Mouse (Mus musculus): ENCODE data around the gene Lias. TPM values are rescaled to one million over a fixed set of nuclear protein-coding genes. Genes with fewer than 3 reads are reported as not detected.

Lias gene
- total RNA-seq (2017) = 34.7 and 42.6 TPM in 2 replicates

DNA sequence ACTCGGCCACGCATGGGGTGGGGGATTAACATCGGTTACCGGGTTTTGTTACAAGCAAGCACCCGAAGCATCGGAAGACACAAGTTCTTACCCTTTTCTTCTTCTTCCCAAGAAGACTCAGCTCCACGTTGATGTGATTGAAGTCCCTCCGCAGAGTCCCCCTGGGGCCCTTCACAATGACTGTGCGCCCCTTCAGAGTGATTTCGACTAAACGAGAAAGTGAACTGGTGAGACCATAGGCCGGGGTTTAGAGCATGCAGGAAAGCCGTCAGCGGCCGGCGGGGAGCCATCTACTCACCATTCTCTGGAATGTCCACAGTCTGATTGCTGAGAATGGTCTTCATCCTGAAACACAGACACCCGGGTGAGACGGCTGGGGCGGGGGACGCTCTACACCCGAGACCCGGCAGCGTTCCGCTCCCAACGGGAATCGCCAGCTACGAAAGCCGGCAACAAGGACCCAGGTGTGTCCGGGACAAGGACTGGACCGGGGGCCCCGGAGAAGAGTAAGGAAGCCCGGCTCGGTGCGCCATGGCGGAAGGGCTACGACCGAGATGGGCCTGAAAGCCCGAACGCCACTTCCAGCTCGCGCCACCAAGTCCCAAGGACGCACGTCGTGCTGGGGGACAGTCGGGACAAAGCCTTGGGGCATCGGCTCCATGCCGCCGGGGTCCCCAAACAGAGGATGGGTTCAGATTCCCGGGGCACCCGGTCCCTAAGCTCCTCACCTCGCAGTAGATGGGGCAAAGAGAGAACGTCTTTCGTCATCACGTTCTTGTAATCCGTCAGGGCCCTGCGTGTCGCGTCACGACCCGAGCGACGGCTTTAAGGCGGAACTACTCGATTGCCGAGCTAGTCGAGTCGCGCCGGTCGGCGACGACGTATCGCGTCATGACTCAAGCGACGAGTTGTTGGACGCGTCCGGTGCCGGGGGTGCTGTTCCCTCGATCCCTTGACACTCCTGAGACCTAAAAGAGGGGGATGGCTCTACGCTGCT, at the start of gene Lias, which contains the start of gene Rpl9:
TSS of gene Lias (plus strand) at position 850 of the 997 bp plus-strand sequence.
TSS of gene Rpl9 (minus strand) at position 797 of the 997 bp plus-strand sequence.
- ATAC-seq (replicated peaks; ENCODE audit: low read depth, poor library complexity, severe bottlenecking) = peak; percentile 91

DNA sequence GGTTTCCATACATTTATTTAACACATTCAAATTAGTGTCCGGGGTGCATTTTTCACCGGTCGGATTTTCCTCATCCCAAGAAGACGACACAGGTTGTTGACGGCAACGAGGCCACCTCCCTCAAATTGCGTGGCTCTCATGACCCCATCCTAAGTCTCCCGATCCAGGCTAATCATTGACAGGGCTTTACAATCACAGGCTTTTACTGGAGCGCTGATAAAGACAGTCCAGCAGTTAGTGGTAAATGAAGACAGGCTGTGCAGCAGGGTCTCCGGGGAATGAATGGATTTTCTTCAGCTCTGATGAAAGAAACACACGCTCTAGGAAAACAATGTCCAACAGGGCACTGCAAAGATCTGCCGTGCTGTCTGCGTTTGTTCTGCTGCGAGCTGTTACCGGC, 43.1 kb upstream of the Lias start, which contains the start of gene Klb:
TSS of gene Klb (plus strand) at position 147 of the 400 bp plus-strand sequence.
- ATAC-seq (replicated peaks; ENCODE audit: low read depth, poor library complexity, severe bottlenecking) = no peak

DNA sequence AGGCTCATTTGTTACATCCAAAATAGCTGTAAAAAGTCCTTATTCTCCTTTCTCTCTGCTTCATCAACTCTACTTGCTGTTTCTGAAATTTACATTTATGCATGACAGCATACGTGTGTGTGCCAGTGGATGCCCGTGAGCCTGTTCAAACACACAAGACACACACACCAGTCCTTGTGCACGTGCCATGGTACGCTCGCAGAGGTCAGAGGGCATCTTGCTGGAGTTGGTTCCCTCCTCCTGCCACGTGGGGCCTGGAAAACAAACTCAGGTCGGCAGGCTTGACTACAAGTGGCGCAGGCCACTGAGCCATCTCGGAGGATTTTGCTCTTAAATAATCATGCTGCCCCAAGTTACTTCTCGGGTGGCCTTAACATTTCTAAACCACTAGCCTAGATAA, 40.8 kb upstream of the Lias start:
- no peak for ATAC-seq (replicated peaks; ENCODE audit: low read depth, poor library complexity, severe bottlenecking)

DNA sequence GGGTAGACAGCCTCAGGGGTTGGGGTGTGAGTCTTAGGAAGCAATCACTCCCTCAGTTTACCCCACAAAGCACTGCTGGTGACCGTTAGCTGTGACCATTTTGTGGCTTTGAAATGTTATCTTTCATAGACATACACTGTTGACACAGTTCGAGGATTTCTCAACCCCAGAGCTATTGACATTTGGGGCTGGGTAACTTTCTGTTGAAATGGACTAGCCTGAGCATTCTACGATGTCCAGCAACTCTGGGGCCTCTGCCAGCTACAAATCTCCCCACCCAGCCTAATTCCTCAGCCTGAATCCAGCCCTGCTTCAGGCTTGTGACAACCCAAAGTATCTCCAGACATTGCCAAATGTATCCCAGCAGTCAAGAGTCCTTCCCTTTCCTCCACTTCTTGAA, 37.2 kb upstream of the Lias start:
- no peak for ATAC-seq (replicated peaks; ENCODE audit: low read depth, poor library complexity, severe bottlenecking)

DNA sequence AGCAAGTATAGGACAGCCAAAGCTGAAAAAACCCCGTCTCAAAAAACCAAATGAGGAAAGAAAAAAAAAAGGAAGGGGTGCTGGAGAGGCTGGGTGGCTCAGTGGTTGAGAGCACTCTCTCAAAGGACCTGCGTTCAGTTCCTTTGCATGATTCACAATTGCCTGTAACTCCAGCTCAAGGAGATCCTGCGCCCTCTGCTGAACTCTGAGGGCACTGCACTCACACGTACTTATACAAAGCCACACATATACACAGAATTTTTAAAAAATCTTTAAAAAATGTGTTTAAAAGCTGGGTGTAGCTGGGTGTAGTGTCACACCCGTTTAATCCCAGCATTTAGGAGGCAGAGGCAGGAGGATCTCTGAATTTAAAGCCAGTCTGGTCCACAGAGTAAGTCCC, 36.3 kb upstream of the Lias start:
- ATAC-seq (replicated peaks; ENCODE audit: low read depth, poor library complexity, severe bottlenecking) = no peak

DNA sequence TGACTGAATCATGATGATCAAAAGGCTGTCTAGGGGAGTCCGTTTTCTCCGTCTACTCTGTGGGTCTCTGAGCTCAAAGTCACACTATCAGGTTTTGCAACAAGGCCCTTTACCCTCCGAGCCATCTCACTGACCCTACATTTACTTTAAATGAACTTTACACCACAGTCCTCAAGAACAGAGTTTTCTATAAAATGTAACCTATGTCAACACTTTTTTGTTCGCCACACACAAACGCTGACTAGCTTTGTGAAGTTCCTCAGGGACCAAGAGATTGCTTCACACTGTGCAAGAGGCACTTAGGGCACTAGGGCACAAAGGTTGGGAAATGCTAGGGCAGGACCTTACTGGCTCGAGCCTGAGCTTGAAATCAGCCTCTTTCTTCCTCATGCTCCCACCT, 34.4 kb upstream of the Lias start:
- ATAC-seq (replicated peaks; ENCODE audit: low read depth, poor library complexity, severe bottlenecking) = no peak

DNA sequence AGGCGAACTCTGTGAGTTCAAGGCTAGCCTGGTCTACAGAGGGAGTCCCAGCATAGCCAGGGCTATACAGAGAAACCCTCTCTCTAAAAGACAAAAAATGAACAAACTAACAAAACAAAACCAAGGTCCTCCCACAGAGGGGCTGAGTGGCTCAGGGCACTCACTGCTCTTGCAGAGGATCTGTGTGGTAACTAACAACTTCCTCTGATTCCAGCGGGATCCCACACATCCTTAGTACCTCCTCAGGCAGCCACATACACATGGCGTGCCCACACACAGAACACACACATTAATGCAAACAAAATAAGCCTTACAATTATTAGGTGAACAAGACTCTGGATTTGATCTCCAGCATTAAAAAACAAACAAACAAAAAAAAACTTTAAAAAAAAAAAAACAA, 33.5 kb upstream of the Lias start:
- no peak for ATAC-seq (replicated peaks; ENCODE audit: low read depth, poor library complexity, severe bottlenecking)

DNA sequence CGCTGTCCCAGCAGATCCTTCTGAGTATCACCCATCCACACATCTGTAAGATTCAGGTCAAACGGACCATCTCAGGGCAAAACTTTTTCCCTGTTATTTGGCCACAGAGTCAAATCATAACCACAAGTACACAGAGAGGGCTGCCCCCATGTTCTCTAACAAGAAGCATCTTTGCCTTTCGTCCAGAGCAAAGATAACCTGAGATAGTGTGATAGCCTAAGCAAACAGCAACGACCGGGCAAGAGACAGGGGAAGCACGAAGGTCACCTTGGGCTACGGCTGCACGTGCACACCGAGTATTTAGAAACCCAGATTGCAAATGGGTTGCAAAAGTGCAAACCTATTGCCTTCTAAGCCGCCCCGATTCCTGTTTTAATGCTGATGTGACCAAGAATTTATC, 23.5 kb upstream of the Lias start:
- no peak for ATAC-seq (replicated peaks; ENCODE audit: low read depth, poor library complexity, severe bottlenecking)

DNA sequence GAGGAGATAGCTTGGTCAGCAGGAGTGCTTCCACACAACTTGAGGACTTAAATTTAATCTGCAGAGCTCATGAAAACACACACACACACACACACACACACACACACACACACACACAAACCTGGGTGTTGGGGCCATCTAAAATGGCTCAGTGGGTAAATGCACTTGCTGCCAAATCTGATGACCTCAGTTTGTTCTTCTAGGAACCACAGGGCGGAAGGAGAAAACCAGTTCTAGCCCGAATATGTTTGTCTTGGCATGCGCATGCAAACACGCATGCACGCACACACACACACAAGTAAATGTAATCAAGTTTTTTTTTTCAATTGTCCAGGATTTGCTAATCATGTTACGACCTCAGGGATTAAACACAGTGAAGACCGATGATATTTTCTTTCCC, 19.7 kb upstream of the Lias start:
- ATAC-seq (replicated peaks; ENCODE audit: low read depth, poor library complexity, severe bottlenecking) = no peak

DNA sequence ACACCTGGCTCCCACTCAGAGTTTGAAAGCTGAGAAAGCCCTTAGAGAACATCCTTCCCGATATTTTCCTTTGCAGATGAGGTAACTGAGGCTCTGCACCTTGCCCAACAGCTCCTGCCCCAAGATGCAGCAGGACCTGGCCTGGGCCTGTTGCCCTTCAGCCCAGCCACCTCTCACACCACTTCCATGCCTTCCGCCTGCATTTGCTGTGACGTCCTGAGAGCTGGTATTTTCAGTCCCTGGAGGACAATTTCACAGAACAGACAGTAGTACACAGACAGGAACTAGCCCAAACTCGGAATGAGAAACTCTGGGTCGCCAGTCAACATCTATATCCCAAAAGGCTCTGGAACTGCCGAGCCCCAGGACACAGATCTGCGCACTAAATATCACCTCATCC, 16.6 kb upstream of the Lias start:
- ATAC-seq (replicated peaks; ENCODE audit: low read depth, poor library complexity, severe bottlenecking) = no peak

DNA sequence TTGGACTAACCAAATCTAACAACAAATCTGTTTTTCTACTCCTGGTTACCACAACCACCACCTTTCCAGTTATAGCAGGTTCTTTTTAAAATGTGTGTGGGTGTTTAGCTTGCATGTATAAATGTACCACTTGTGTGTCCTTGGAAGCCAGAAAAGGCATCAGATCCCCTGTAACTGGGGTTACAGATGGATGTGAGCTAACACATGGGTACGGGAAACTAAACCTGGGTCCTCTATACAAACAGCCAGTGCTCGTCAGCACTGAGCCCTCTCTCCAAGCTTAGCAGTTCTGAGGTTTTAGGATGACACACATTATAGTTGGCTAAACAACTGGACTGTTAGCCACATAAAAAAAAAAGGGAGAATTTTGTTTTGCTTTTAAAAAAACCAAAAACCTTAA, 5.6 kb upstream of the Lias start:
- ATAC-seq (replicated peaks; ENCODE audit: low read depth, poor library complexity, severe bottlenecking) = no peak

DNA sequence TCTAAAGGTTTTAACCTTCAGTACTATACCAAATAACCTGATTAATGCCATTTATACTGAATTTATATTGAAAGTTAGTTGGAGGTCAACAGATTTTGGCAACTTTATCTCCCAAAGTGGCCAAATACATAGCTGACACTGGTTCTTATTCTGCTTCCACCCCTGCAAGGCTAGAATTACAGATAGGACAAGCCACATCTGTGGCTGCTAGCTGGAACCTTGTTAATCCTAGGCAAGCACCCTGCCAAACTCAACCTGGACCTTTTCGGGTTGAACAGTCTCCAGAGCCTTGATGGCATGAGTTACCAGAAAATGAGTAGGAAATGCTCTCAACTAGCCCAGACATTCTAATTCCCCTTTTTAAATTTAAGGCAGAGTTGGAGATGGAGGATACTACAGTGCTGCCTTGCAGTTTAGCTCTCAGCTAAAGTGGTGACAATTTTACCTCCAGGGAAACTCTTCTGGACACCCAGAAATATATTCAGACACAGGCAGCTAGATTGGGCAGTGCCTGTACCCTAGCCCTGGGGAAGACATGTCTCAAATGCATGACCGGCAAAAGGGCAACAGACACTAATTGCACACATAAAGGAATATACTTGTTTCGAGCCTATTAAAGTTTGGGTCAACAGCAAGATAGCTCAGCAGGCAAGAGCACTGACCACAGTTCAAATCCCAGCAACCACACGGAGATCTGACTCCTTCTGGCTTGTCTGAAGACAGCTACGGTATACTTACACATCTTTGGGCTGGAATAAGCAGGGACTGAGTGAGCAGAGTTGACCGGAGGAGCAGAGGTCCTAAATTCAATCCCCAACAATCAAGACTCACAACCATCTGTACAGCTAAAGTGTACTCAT, 4.1 kb upstream of the Lias start:
- ATAC-seq (replicated peaks; ENCODE audit: low read depth, poor library complexity, severe bottlenecking) = no peak

DNA sequence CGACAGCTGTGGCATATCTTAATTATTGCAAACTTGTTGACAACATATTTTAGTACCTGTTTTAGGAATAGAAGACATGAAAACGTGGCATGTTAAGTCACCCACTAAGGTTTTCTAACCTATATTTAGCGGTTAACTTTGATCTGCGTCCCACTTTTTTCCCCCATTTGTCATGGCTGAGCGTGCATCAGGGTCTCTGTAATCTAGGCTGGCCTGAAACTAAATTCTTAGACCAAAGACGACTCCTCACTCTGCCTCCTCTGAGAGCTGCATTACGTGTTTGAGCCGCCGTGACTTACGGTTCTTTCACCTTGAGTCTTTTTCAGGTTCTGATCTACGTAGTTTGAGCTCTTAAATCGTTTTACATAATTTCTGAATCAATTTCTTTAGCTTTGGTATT, 456 bp downstream of the Lias start:
- ATAC-seq (replicated peaks; ENCODE audit: low read depth, poor library complexity, severe bottlenecking) = peak; percentile 28; the same call in 1 of the 2 replicates

DNA sequence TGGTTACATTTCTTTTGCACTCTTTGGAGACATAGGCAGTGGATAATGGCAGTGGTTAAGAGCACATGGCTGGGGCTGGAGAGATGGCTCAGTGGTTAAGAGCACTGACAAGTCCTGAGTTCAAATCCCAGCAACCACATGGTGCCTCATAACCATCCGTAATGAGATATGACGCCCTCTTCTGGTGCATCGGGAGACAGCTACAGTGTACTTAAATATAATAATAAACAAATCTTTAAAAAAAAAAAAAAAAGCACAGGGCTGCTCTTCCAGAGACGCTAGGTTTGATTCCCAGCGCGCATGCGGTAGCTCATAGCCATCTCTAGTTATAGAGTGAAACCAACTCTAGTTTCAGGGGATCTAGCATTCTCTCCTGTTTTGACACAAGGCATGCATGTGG, 3.1 kb downstream of the Lias start:
- ATAC-seq (replicated peaks; ENCODE audit: low read depth, poor library complexity, severe bottlenecking) = no peak

DNA sequence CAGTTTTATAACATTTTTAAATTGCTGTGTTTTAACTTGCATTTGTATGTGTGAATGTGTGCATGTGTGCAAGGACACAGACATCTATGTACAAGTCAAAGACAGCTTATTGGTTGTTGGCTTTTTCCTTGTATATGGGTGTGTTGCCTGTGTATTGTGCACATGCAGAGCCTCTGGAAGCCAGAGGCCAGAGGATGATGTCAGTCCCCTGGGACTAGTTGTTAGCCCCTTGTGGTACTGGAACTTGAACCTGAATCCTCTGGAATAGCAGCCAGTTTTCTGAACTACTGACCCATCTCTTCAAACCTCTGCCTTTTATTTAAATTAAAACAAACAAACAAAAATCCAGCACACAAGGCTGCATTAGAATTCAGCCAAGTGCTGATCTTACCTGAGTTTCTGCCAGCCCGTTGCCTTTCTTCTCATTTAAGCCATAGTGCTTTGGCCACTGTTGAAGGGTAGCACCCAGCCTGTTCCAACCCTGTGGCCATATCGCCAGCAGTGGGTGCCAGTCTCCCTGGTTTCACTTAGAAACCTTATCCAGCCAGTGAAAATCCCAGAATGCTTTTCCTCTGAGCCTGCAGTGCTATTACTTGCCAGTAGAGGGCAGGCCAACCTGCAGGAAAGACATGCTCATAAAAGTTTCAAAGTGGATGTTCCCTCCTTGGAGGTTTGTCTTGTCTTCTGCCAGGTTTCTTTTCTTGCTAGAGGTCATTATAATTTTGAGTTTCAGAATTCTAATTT, 10.1 kb downstream of the Lias start:
- peak; percentile 99 for ATAC-seq (replicated peaks; ENCODE audit: low read depth, poor library complexity, severe bottlenecking)

DNA sequence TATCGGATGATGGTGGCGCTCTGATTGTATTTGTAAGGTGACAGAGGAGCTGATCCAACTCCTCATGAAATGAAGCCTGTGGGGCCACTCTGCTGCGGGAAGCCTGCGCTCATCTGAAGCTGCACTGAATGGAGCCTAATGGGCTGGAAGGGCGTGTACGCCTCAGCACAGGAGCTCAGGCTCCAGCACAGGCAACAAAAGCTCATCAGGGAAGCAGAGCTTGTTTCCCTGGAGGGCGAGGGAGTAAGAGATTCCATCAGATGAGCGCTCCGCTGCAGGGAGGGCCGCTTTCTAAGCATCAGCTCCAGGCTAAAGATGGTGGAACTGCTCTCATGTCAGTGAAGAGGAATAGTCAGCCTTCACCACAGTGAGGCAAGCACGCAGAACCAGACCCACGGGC, 16.7 kb downstream of the Lias start:
- no peak for ATAC-seq (replicated peaks; ENCODE audit: low read depth, poor library complexity, severe bottlenecking)

DNA sequence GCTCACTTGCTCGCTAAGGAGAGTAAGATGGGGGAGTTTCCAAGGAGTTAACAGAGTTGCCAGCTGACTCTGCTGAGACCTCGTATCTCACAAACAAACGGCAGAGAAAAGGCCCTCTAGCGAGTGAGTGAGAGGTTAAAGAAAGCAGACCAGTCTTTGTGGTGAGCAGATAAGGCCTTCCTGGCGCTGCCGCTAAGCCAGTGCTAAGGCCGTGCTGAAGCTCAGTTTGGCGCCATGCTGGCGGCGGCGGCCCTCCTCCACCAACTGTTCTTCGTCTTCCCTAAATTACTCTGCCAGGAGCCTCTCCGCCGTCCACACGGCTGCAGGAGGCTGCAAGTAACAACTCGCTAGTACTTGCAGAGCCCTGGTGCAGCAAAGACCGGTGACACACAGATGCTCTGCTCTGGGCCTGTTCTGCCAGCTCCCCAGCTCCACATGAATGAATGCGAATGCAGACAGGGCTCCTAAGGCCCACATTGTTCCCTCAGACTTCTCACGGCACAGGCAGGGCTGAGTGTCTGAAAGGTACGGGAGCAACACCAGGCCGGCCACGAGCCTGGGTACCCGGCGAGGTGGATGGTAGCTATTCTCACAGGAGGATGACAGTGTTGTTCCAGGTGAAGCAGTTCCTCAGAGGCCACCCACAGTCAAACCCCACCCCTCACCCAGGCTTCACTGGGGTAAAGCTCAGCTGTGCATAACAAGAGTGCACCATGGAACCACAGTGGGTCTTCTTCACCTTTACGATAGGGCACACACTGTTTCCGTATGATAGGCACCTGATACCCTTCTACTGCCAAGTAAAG, 24.6 kb downstream of the Lias start:
- peak; percentile 86 for ATAC-seq (replicated peaks; ENCODE audit: low read depth, poor library complexity, severe bottlenecking)

DNA sequence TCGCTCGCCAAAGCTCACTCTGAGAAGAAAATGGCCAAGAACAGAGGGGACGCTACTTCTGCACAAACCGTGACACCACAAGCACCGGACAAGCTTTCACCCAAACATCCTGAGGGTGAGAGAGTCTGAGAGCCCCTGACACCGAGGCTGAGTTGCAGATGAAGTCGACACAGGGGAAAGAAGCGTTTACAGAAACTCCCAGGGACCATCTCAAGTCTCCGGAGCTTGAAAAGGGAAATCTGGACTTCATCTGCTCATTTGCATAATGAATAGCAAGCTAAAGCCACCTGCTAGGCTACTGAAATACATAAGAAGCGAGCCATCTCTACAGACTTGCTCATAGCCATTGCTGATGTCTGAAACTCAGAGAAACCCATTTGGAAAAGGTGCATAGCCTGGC, 27.8 kb downstream of the Lias start:
- ATAC-seq (replicated peaks; ENCODE audit: low read depth, poor library complexity, severe bottlenecking) = no peak

DNA sequence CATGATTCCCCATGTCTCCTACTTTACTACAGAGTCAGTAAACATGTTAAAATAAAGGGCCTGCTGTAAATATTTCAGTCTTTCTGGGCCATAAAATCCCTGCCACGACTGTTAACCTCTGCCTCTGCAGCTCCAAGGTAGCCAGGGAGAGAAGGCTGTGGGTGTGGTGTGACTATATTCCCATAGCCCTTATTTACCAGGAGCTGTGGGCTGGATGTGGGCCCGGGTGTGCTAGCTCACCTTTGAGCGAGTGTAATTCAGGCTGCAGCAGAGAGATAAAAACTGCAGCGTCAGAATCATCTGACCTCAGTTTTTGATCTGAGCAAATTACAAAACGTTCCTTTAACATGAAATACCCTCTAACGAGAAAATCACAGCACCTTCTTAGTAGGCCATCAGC, 29.5 kb downstream of the Lias start:
- ATAC-seq (replicated peaks; ENCODE audit: low read depth, poor library complexity, severe bottlenecking) = no peak

All from common myeloid progenitor, adult 5-6 weeks (primary cell).